Mouse (Mus musculus): ENCODE results near the gene H2bfm. TPM values are rescaled to one million over a fixed set of nuclear protein-coding genes. Genes with fewer than 3 reads are reported as not detected.

Gene H2bfm
- polyA plus RNA-seq (2012; rRNA removed), result not detected in 2 replicates

DNA sequence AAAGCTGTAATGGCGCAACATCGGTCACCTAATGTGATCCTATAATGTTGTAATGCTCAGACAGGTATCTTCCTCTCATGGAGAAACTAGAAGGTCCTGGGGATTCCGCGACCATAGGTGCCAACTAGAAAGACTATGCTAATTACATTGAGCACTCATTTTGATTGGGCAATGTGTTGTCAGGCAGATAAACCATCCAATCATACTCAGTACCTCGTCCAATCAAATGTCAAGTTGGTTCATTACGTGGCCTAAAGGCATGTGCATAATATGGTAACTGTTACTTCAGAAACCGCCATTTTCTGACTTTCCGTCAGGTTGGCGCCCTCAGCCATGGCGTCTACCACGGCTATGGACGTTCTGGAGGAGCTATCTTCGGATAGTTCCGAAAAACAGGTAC lies at the start of gene H2bfm:
TSS of gene H2bfm (plus strand) at position 295 of the 400 bp plus-strand sequence.

DNA sequence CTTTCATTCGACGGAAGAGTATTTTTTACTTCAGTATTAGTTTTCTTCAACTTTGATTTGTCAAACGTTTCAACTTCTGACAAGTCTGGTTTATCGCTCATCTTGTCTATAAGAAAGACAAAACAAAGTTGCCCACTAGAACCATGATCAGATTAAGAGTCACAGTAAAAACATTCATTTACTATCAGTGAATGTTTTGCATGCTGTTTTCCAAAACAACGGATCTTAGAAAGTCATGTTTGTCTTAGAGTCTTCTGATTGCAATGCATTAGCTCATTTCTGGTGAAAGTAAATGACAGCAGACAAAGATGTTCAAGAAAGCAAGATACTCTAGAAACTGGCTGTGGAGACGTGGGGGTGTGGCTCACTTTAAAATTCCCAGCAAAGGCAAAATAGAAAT lies 48.3 kb downstream of the H2bfm start, which contains the start of gene Tmsb15b2:
TSS of gene Tmsb15b2 (minus strand) at position 101 of the 400 bp plus-strand sequence.

DNA sequence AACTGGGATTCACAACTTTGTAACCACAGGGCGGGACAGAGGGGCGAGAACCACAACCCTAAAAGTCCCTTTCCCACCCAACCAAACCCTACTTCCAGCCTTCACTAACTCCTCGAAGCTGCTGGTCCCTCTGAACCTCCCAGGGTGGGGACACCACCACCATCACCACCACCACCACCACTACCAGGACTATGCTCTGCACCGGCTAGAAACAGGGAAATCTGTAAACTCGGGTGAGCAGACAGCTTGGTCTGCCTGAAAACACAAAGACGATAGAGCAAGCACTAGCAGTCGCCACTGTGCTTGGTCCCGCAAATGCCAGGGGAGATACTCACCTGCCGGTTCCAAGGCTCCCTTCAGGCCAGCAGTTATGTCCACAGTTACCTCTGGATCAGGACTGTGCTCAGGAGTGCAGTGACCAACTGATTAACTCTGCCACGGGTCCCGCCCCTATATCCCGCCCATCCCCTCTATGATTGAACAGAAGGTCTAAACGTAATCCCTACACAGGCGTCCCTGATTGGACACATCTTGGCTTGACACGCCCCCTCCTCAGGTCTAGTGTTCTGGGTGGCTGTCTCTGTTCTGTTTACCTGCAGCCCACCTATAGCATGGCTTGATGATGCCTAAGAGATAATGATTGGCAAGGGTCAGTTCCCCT lies 49.4 kb downstream of the H2bfm start, which contains the start of the genes Tmsb15l and Tmsb15b1:
TSS of gene Tmsb15l (minus strand) at position 446 of the 661 bp plus-strand sequence.
TSS of gene Tmsb15b1 (minus strand) at position 451 of the 661 bp plus-strand sequence.

Other genes starting within 250 kb of the H2bfm start
- gene Tceal1, start 219.3 kb upstream of the H2bfm start, polyA plus RNA-seq (2012; rRNA removed), result 0.60 and 0.65 TPM in 2 replicates
- gene Morf4l2, start 183.6 kb upstream of the H2bfm start, polyA plus RNA-seq (2012; rRNA removed), result 129 and 133 TPM in 2 replicates
- gene Glra4, start 147.2 kb upstream of the H2bfm start, polyA plus RNA-seq (2012; rRNA removed), result not detected in 2 replicates
- gene Plp1, start 104.7 kb upstream of the H2bfm start, polyA plus RNA-seq (2012; rRNA removed), result 0.81 and 1.0 TPM in 2 replicates
- 0.01 TPM in 1 of 2 replicates, not detected in the other for gene Rab9b, start 58.6 kb upstream of the H2bfm start, polyA plus RNA-seq (2012; rRNA removed)
- 3.4 and 5.4 TPM in 2 replicates for gene Tmsb15b2, start 48.2 kb downstream of the H2bfm start, polyA plus RNA-seq (2012; rRNA removed)
- gene Tmsb15l, start 49.5 kb downstream of the H2bfm start, polyA plus RNA-seq (2012; rRNA removed), result 1.2 and 1.6 TPM in 2 replicates
- 3.2 and 3.3 TPM in 2 replicates for gene Tmsb15b1, start 49.5 kb downstream of the H2bfm start, polyA plus RNA-seq (2012; rRNA removed)
- 0.09 and 0.10 TPM in 2 replicates for gene Zcchc18, start 65.8 kb downstream of the H2bfm start, polyA plus RNA-seq (2012; rRNA removed)
- 1.3 and 1.6 TPM in 2 replicates for gene Slc25a53, start 111.0 kb downstream of the H2bfm start, polyA plus RNA-seq (2012; rRNA removed)
- gene Fam199x, start 122.3 kb downstream of the H2bfm start, polyA plus RNA-seq (2012; rRNA removed), result 0.58 and 0.65 TPM in 2 replicates
- gene Esx1, start 194.8 kb downstream of the H2bfm start, polyA plus RNA-seq (2012; rRNA removed), result not detected in 2 replicates